Mouse (Mus musculus): ENCODE results near the gene Fli1. TPM values are rescaled to one million over a fixed set of nuclear protein-coding genes. Genes with fewer than 3 reads are reported as not detected.

Gene Fli1
- total and polyA plus RNA-seq, 3 experiments: 3.4 to 27.0 (median 5.8) TPM

- TF ChIP-seq CTCF (IDR thresholded peaks at IDR 0.05; ENCODE audit: low read depth, low read length) (no peak), GATA1 (IDR thresholded peaks at IDR 0.05; ENCODE audit: borderline replicate concordance, low read length) (no peak), GATA2 (IDR thresholded peaks at IDR 0.05; ENCODE audit: borderline replicate concordance, low read depth, low read length) (no peak), TAL1 (conservative IDR thresholded peaks at IDR 0.05; ENCODE audit: low read depth, low read length) (no peak), POLR2AphosphoS5 (IDR thresholded peaks at IDR 0.05; ENCODE audit: insufficient replicate concordance, low read depth, low read length) (no peak)
- no peaks in the 10 kb centered on the region for H3K27me3 ChIP-seq (ENCODE audit: insufficient read depth, low read length)
Measured at GRCm38 (mm10) chr9:32525787-32526186, 16.9 kb downstream of the Fli1 start.

GRCm38 (mm10) chr9:32522536-32523245, 20.0 kb downstream of the Fli1 start:
- H3K4me1 ChIP-seq (ENCODE audit: insufficient read depth, low read depth, low read length): no peaks in the 10 kb centered on the region; the same call in 1 of the 2 replicates
- peaks cover 3% of the 10 kb centered on the region for H3K27me3 ChIP-seq (ENCODE audit: insufficient read depth, low read length)
- TF ChIP-seq GATA2 (IDR thresholded peaks at IDR 0.05; ENCODE audit: borderline replicate concordance, low read depth, low read length) (no peak), POLR2AphosphoS5 (IDR thresholded peaks at IDR 0.05; ENCODE audit: insufficient replicate concordance, low read depth, low read length) (no peak), GATA1 (IDR thresholded peaks at IDR 0.05; ENCODE audit: borderline replicate concordance, low read length) (no peak), CTCF (IDR thresholded peaks at IDR 0.05; ENCODE audit: low read depth, low read length) (no peak), TAL1 (conservative IDR thresholded peaks at IDR 0.05; ENCODE audit: low read depth, low read length) (no peak)
- no peaks in the 10 kb centered on the region for H3K36me3 ChIP-seq (replicated peaks)
- ATAC-seq (ENCODE audit: extremely low read depth, insufficient number of reproducible peaks, low FRiP score, poor library complexity, severe bottlenecking): no peak
- peaks cover 5% of the 10 kb centered on the region; the same call in 1 of the 2 replicates for H3K9me3 ChIP-seq (replicated peaks)
- DNase-seq (ENCODE audit: low spot score): no peak
- H3K4me3 ChIP-seq (ENCODE audit: low read depth, low read length): no peak overlapping the region

More at GRCm38 (mm10) chr9:32525787-32526186, 16.9 kb downstream of the Fli1 start:
- DNase-seq (ENCODE audit: low spot score) (no peak), ATAC-seq (ENCODE audit: extremely low read depth, insufficient number of reproducible peaks, low FRiP score, poor library complexity, severe bottlenecking) (no peak)
- no peak overlapping the region for H3K4me3 ChIP-seq (ENCODE audit: low read depth, low read length)
- H3K9me3 ChIP-seq (replicated peaks): no peaks in the 10 kb centered on the region
- H3K4me1 ChIP-seq (ENCODE audit: insufficient read depth, low read depth, low read length): no peaks in the 10 kb centered on the region
- H3K36me3 ChIP-seq (replicated peaks): no peaks in the 10 kb centered on the region

- no peaks in the 10 kb centered on the region; the same call in 1 of the 2 replicates for H3K4me1 ChIP-seq (ENCODE audit: insufficient read depth, low read depth, low read length)
- ATAC-seq (ENCODE audit: extremely low read depth, insufficient number of reproducible peaks, low FRiP score, poor library complexity, severe bottlenecking) (peak; percentile 46), DNase-seq (ENCODE audit: low spot score) (no peak)
- no peak for TF ChIP-seq GATA2 (IDR thresholded peaks at IDR 0.05; ENCODE audit: borderline replicate concordance, low read depth, low read length)
- no peak for TF ChIP-seq CTCF (IDR thresholded peaks at IDR 0.05; ENCODE audit: low read depth, low read length)
- TF ChIP-seq POLR2AphosphoS5 (IDR thresholded peaks at IDR 0.05; ENCODE audit: insufficient replicate concordance, low read depth, low read length): no peak
- TF ChIP-seq GATA1 (IDR thresholded peaks at IDR 0.05; ENCODE audit: borderline replicate concordance, low read length): no peak
- no peak for TF ChIP-seq TAL1 (conservative IDR thresholded peaks at IDR 0.05; ENCODE audit: low read depth, low read length)
- no peak overlapping the region for H3K4me3 ChIP-seq (ENCODE audit: low read depth, low read length)
- H3K27me3 ChIP-seq (ENCODE audit: insufficient read depth, low read length): peaks cover 3% of the 10 kb centered on the region
- peaks cover 5% of the 10 kb centered on the region; the same call in 1 of the 2 replicates for H3K9me3 ChIP-seq (replicated peaks)
- H3K36me3 ChIP-seq (replicated peaks): no peaks in the 10 kb centered on the region
Measured at GRCm38 (mm10) chr9:32521331-32521730, 21.3 kb downstream of the Fli1 start.

- no peaks in the 10 kb centered on the region for H3K36me3 ChIP-seq (replicated peaks)
- DNase-seq (ENCODE audit: low spot score) (no peak), ATAC-seq (ENCODE audit: extremely low read depth, insufficient number of reproducible peaks, low FRiP score, poor library complexity, severe bottlenecking) (no peak)
- no peak for TF ChIP-seq TAL1 (conservative IDR thresholded peaks at IDR 0.05; ENCODE audit: low read depth, low read length)
- H3K4me1 ChIP-seq (ENCODE audit: insufficient read depth, low read depth, low read length): no peaks in the 10 kb centered on the region; the same call in none of the 2 replicates
- no peak overlapping the region for H3K4me3 ChIP-seq (ENCODE audit: low read depth, low read length)
- peaks cover 5% of the 10 kb centered on the region; the same call in 1 of the 2 replicates for H3K9me3 ChIP-seq (replicated peaks)
- H3K27me3 ChIP-seq (ENCODE audit: insufficient read depth, low read length): peaks cover 3% of the 10 kb centered on the region
Measured at GRCm38 (mm10) chr9:32520821-32521220, 21.8 kb downstream of the Fli1 start.

GRCm38 (mm10) chr9:32519101-32520051, 23.3 kb downstream of the Fli1 start:
- peaks cover 3% of the 10 kb centered on the region for H3K27me3 ChIP-seq (ENCODE audit: insufficient read depth, low read length)
- no peak for DNase-seq (ENCODE audit: low spot score)
- no peaks in the 10 kb centered on the region; the same call in none of the 2 replicates for H3K4me1 ChIP-seq (ENCODE audit: insufficient read depth, low read depth, low read length)
- no peak overlapping the region for H3K4me3 ChIP-seq (ENCODE audit: low read depth, low read length)
- no peaks in the 10 kb centered on the region for H3K36me3 ChIP-seq (replicated peaks)
- H3K9me3 ChIP-seq (replicated peaks): peaks cover 5% of the 10 kb centered on the region
- ATAC-seq (ENCODE audit: extremely low read depth, insufficient number of reproducible peaks, low FRiP score, poor library complexity, severe bottlenecking): 0 out of 2 replicates have a peak, but pooled peaks have one; percentile 23
- no peak for TF ChIP-seq GATA2 (IDR thresholded peaks at IDR 0.05; ENCODE audit: borderline replicate concordance, low read depth, low read length)
- TF ChIP-seq GATA1 (IDR thresholded peaks at IDR 0.05; ENCODE audit: borderline replicate concordance, low read length): no peak
- no peak for TF ChIP-seq CTCF (IDR thresholded peaks at IDR 0.05; ENCODE audit: low read depth, low read length)
- TF ChIP-seq TAL1 (conservative IDR thresholded peaks at IDR 0.05; ENCODE audit: low read depth, low read length): no peak
- TF ChIP-seq POLR2AphosphoS5 (IDR thresholded peaks at IDR 0.05; ENCODE audit: insufficient replicate concordance, low read depth, low read length): no peak
